Mouse (Mus musculus) frontal cortex, postnatal 36 days (tissue): ENCODE data around the gene Ttn.

Source experiments
- DNase-seq, 2 experiments: peaks; one replicate each; pipeline ENCODE4 v3.0.0; 2022; ENCODE audit warnings: low spot score in 2 of 2

The Ttn gene

DNA sequence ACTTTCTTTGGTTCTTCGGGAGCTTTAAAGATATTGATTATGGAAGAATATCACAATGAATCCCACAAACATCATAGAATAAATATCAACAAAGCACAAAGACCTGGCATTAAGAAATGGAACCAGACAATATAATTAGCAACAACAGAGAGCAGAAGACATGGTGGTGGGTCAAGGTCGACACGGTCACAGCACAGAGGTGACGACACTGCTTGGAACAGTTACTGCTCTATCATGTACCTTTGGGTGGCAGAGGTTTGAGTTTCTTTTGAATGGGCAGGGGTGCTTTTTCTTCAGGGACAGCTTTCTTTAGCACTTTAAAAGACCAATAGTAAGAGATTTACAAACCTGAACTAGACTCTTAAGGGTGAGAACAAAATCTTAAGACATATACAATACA, 132.3 kb downstream of the Ttn start:
- no peak for DNase-seq

GRCm38 (mm10) chr2:76843162-76843561, 139.2 kb downstream of the Ttn start:
- DNase-seq = no peak

DNA sequence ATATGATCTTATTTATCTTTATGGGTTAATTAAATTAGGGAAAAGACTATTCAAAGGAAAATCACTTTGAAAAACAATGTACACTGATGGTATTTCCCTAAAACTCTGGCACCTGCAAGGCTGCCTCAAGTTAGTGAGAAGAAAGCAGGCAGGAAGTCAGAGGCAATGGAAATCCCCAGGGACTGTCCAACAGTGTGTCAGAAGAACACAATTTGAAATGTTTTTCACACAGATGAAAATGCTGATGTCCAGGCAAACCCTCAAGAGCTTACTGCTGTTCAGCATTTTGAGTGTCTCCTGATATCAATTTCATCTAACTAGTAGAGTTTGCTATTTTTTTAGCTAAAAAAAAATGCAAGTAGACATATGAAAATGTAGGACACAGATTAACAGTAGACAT, 161.9 kb downstream of the Ttn start:
- DNase-seq = no peak

- DNase-seq = no peak
Observed at GRCm38 (mm10) chr2:76817796-76818195, 164.6 kb downstream of the Ttn start.

DNA sequence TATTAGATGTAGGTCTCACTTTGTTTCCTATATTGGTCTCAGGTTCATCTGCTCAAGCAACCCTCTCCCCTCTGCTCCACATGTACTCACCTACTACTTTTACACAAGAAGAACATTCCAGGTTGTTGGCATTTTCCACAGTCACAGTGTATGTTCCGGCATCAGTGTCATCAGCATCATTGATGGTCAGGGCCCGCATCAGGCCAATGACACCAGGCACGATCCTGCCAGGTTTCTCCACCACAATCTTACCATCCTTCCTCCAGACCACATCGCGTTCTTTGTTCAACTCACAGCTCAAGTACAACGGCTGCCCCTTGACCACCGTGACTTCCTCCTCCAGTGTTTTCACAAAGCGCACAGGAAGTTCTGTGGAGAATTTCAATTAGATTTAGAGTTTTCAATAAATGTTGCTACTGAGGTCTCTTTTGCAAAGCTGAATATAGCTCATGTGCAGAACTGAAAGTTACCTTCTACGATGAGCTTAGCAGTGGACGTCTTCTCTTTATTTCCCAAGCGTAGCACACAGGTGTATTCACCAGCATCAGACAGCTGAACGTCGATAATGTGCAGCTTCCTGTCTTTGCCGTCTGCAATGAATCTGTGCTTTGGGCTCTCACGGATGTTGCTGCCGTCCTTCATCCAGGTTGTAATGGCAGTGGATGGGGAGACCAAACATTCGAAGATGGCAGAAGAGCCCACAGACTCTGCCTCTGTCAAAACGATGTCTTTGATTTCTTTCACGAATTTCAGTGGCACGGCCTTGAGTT, 168.1 kb downstream of the Ttn start:
- DNase-seq = no peak

DNA sequence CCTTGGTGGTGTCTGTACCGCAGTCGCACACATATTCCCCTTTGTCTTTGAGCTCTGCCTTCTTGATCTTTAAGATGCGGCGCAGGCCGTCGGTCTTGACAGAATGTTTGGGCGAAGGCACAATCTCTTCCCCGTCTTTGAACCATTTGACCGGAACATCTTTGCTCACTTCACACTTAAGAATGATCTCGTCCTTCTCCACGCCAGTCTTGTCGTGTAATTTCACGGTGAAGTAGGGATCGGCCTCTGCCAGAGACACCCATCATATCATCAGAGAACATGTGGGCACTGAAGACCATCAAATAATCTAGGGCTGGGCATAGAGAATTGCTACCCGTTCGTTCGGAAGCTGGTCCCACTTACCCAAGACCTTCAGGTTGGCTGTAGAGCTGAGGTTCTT, 171.2 kb downstream of the Ttn start:
- no peak for DNase-seq

GRCm38 (mm10) chr2:76808334-76808733, 174.0 kb downstream of the Ttn start:
- no peak for DNase-seq

DNA sequence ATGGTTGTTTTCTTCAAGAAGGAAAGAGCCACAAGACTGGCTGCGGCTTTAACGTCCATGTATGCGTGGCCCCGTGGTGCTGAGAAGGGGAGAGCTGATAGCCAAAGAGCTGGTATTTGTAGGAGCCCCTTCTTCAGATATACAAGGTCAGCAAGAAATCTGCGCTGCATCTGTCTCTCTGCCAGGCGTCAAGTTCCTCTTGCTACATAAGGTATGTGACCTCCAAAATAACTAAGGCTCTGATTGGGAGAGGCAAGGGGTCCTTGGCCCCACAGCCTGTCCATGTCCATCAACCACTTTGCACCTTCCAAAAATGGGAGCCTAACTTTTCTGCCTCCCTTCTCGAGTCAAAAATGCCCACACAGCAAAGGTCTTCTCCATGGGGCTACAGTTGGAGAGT, 175.1 kb downstream of the Ttn start:
- DNase-seq = no peak

DNA sequence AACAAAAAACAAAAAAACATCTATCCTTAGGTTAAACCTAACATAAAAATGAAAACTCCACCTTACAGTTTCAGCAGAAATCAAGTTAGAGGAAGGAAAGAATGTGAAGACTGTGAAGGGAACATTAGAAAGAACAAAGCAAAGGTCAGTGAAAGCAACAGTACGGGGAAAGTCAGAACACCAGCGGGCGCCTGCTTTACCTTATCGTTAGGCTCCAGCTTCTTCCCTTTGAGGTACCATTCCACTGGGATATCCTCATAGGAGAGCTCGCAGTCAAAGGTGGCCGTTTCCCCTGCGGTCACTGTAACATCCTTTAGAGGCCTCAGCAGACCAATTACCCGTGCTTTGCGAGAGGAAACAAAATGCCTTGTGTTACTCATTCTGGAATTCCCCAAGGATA, 175.5 kb downstream of the Ttn start:
- no peak for DNase-seq

DNA sequence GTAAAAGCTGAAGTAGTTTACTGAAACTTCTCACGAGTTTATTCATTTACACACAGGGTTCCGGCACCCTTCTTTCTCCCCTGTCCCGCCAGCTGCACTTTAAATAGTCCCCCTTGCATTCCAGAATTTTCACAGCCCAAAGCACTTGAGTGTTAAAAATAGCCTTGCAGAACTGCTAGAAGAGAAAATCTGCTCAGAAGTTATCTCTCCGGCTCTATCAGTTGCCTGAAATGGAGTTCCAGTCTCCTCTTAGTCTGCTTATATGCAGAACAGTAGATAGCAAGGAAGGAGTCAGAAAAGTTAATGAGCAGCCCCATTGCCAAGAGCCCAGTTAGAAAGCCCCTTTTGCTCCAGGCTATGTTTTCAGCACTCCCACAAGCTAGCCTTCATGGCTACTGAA, 176.0 kb downstream of the Ttn start:
- no peak for DNase-seq

DNA sequence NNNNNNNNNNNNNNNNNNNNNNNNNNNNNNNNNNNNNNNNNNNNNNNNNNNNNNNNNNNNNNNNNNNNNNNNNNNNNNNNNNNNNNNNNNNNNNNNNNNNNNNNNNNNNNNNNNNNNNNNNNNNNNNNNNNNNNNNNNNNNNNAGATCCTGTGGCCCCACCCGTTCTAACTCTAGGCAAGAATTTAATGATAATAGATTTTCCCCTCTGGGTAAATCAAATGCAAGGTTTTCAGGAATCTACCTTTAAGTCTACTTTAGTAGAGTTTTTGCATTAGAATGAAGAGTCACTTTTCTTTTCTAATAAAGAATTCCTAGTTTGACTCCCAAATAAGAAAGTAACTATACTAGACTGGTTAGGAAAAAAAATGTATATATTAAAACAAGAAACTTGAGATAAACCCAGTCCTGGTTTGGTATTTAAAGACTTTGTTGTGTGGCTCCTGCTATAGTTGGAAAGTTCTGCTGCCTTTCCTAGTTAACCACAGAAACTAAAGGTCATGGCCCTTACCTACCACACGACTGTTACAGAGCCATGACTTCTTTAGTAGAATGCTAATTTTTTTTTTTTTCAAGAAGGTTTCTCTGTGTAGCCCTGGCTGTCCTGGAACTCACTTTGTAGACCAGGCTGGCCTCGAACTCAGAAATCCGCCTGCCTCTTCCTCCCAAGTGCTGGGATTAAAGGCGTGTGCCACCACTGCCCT, 177.0 kb downstream of the Ttn start:
- DNase-seq = no peak

DNA sequence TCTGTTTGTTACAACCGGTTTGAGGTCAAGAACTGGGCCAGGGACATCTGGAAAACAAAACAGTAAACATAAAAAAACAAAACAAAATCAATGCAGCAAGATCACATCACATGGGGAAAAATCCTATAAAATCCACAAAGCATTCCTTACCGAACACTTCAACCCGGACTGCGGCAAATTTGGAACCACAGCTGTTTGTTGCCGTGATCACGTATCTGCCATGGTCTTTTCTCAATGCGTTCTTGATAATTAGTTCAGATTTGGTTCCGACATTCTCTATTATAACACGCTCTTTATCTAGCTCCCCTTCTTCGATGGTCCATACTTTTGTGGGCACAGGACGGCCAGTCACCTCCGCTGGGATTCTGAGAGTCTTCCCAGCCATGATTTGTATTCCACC, 198.2 kb downstream of the Ttn start:
- DNase-seq = no peak

DNA sequence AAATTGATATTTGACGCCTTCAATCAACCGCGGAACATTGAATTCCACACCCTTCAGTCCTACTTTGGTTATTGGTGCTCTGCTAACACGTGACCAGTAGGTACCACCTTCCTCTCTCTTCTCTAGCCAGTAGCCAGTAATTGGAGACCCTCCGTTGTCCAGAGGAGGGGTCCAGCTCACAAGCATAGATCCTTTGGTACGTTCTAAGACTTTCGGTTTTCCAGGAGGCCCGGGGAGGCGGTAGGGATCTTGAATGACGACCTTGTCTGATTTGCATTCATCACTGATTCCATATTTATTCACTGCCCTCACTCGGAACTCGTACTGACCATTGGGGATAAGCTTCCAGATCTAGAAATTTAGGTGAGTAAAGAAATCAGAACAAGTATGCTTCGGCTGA, 201.6 kb downstream of the Ttn start:
- DNase-seq = no peak

DNA sequence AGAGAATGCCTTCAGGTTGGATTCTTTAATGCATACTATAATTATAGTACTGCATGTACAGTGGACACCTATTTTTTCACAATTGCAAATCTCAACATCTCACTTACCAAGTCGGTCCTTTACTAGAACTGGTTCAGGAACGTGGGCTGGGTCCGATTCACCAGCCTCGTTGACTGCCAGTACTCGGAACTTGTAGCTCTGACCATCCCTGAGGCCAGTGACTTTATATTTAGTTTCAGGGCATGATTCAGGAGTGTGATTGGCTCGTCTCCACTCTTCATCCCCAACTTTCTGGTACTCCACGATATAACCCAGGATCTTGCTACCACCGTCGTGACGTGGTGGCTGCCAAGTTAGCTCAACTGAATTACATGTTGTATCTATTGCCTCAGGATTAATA, 212.5 kb downstream of the Ttn start:
- no peak for DNase-seq

GRCm38 (mm10) chr2:76767231-76767630, 215.1 kb downstream of the Ttn start:
- no peak for DNase-seq

DNA sequence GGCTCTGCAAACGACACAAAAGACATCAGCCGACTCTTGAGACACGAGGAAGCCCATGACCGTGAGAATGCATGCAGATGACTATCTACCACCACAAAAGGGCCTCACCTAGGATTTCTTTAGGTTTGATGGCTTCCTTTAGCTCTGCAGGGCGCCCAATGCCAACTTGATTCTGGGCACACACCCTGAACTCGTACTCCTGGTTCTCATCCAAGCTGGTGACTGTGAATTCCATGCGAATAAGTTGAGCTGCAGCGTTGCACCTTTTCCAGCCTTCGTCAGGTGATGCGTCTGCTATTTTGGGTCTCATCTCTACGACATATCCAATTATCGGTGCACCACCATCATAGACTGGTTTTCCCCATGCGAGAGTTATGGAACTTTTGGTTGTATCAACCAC, 217.8 kb downstream of the Ttn start:
- no peak for DNase-seq

GRCm38 (mm10) chr2:76762154-76762553, 220.2 kb downstream of the Ttn start:
- no peak for DNase-seq

DNA sequence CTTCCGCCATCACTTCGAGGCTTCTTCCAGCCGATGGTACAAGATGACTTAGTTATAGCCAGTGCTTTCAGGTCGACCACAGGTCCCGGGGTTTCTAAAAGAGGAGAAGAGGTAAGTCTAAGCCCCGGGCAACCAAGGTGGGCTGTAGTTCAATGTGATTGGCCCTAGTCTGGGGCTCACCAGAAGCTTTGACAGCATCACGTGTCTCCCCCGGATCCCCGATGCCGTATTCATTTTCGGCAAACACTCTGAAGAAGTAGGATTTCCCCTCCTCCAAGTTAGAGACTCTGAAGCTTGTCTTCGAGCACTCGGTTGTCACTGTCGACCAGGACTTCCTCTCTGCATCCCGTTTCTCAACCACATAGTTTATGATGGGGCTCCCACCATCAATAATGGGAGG, 225.9 kb downstream of the Ttn start:
- DNase-seq = no peak

DNA sequence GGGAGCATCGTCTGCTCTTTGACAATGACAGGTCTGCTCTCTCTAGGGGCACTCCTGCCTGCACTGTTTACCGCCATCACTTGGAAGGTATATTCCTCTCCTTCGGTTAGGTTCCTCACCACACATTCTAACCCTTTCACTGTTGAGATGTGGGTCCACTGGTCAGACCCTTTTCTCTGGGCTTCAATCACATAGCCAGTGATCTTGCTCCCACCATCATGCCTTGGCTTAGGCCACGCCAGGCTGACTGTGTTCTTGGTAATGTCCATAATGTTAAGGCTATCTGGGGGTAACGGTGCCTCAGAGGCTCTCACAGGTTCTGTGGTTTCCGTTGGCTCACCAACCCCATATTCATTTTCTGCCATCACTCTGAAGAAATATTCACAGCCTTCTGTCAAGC, 230.4 kb downstream of the Ttn start:
- DNase-seq = no peak

- no peak for DNase-seq
Observed at GRCm38 (mm10) chr2:76749341-76750110, 232.8 kb downstream of the Ttn start.

DNA sequence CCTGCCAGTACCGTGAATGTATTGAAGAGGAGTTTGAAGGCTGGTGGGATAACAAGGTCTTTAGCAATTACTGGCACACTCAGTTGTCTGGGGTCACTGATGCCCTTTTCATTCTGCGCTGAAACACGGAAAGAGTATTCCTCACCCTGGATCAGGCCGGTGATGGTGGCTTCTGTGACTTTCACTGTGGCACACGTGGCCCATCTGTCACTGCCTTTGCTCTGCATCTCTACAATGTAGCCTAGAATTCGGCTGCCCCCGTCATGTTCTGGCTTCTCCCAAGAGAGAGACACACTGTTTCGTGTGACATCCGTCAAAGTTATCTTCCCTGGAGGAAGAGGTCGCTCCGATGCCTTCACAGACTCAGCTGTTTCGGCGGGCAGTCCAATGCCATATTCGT, 233.7 kb downstream of the Ttn start:
- DNase-seq = no peak

DNA sequence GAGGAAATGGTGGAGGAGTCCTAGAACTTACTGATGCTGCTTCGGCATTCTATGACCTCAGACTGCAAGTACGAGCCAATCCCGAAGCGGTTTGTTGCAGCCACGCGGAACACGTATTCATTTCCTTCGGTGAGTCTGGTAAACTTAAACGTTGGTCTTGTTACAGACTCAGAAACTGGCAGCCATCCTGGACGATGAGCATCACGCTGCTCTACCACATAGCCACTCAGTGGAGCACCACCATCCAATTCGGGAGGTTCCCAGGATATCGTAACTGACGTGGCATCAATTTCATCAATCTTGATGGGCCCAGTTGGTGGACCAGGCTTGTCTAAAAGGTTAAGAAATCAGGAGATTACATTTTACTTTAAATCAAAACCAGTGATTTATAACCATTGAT, 262.7 kb downstream of the Ttn start:
- no peak for DNase-seq

- DNase-seq = no peak
Observed at GRCm38 (mm10) chr2:76714984-76715383, 267.4 kb downstream of the Ttn start.
